Mouse (Mus musculus): ENCODE data around the gene Nav3. TPM values are rescaled to one million over a fixed set of nuclear protein-coding genes. Genes with fewer than 3 reads are reported as not detected.
A peak's percentile ranks its signal among the peaks of the same experiment; 100 is the strongest.
"Not testable (repeated sequence)": the region's sequence is repeated elsewhere in the genome, so short reads cannot be mapped to it uniquely, and the experiment has no call there.

Nav3 gene
- total RNA-seq, 4 experiments from 2014 or later, result 90.0 to 135 (median 112) TPM

DNA sequence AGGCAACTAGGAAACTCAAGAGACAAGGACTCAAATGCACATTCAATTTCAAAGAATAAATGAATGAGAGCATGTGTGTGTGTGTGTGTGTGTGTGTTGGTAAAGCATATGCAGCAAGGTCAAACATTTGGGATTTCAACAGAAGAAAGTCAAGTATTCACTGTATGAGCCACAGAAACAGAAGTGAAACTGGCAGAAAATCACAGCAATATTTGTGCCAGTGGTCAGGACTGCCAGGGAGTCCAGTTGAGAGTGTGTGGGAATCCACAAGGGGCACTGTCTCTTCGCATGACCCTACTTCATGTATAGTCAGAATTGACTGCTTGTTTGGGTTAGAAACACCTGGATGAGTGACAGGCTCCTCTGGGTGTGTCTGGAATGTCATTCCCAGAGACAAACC is 370.1 kb downstream of the Nav3 start:
- DNase-seq (ENCODE audit: low spot score in 2 of 2), result no peak

DNA sequence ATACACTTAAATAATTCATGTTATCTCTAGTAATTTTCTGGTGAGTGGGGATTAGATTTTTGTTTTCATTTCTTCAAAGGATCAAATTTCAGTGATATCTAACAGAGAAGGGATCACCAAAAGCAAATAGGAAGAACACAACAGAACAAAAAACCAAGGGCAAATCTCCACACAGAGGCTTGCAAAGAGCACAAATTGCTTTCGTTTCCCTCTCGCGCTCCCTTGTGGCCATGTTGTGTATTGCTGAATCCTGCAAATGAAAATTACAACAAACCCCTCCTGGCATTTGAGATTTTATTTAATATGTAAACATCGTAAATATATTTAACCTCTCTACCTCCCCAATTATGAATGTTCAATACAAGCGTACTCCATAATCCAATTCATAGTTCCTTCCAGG is 370.8 kb downstream of the Nav3 start:
- peak in 1 of 2 experiments; percentile 55 for DNase-seq (ENCODE audit: low spot score in 2 of 2)

DNA sequence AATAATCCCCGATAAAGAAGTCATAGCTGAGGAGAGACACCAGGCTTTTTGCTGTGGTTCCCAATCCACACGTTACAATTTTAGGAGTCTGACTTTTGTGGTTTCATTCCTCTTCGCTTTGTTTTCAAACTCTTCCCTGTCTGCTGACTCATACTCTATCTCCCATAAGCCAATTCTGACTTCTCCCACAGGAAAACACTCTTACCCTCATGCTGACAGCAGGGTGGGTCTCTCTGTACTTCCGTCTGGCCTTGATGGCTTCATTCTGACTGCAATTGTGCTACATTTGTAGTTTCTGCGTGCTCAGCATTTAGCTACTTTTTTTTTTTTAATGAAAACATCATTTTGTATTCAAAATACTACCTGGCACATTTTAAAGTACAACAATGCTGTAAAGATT is 379.4 kb downstream of the Nav3 start:
- DNase-seq (ENCODE audit: low spot score in 2 of 2), result no peak

DNA sequence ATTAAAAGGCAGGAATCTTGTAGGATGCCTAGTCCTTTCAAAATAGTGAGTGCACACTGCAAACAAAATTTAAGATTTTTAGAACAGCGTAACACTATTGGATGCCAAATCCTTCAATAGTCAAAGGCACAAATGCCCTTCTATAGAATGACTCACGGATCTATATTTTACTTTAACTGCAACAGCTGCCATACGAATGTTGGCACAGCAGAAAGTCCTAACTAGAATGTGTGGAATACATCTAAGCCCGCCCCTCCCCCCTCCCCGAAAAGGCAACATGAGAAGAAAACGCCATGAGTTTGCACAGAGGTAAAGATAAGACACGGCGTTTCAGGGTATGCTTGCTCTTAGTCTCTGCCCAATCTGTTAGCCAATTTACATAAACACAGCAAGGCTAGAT is 383.6 kb downstream of the Nav3 start:
- DNase-seq (ENCODE audit: low spot score in 2 of 2), result no peak

DNA sequence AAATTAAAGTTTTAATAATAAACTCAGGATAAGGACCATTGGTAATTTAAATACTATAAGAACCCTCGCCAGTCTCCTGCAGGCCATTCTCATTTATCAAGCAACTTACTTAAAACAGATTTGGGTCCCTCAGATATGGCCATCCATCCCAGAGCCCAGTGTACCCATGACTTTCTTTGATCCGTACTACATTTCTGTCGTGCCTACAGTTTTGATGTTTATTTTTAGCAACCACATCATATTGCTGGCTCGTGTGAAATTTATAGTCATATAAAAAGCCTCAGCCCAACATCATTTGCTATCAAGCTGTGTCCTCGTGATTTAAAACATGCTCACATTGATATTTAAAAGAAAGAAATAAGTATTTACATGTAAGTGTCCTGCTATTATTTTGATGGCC is 394.8 kb downstream of the Nav3 start:
- no peak for DNase-seq (ENCODE audit: low spot score in 2 of 2)

DNA sequence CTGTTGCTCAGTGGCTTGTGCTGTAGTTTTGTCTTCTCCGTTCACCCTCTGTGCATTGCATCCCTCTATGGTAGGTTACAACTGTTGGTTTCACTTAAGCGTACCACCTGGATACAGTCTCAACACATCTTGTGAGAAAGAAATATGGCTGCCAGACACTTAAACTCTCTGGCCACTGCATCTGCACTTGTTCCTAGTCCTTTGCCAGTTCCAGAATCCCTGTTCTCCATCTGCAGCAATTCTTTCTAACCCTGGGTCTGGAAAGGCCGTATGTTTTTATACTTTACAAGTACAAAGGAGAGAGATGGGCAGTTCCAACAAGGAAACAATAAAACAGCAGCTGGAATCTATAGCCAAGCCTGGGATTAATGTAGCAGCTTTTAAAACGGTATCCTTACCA is 418.5 kb downstream of the Nav3 start:
- no peak for DNase-seq (ENCODE audit: low spot score in 2 of 2)

DNA sequence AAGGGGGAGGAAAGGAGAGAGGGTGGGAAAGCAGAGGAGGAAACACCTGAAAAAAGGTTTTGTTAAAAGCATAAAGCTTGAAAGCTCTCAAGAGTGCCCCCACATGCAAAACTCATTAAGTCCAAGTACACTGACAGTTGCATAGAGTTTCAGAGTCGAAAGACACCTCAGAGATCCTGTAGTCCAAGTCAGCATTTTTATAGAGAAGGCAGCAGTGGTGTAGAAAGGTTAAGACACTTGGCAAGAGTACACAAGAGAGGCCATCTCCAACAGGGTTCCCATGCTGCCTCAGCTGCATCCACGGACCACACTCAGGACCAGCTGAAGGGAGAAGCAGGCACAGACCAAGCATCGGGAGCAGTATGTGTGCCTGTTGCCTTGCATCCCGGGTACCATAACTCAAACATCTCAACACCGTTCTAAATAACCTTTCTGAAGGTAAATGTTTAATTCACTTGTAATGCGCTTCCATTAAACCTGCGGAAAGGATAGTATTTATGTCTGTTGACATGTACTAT is 421.4 kb downstream of the Nav3 start:
- DNase-seq (ENCODE audit: low spot score in 2 of 2), result no peak

DNA sequence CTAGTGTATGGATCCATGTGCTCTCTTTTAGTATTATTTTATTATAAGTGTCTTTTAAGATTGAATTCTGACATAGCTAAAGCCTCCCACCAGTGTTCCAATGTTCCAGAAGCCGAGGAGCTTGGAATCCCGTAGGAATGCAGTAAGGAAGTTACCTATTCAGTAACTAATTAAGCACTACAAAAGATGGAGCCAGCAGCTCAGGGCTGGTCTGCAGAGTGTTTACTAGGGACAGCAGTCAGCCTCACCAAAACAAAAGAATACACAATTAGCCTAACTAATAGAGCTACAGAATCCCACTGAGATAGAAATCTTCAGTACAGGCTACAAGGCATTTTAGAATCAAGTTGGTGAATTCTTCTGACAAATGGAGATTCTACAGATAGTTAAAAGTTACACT is 431.1 kb downstream of the Nav3 start:
- not testable (repeated sequence) for DNase-seq (ENCODE audit: low spot score in 2 of 2)

DNA sequence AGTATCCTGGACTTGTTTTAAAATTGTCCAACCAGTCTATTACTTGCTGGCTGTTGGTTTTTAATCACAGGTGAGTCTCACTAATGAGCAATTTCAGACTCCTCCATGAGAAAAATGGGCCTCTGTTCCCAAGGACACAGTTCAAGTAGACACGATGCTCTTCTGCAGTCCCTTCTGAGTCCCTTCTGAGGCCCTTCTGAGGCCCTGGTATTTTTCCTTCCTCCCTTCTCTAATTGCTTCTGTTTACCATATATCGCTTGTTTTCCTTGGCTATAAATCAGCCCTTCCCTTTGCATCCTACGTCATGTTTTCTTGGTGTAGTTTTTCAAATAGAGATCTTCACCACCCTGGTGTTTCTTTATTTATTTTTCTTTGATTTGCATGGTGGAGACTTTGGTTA is 433.9 kb downstream of the Nav3 start:
- no peak for DNase-seq (ENCODE audit: low spot score in 2 of 2)

DNA sequence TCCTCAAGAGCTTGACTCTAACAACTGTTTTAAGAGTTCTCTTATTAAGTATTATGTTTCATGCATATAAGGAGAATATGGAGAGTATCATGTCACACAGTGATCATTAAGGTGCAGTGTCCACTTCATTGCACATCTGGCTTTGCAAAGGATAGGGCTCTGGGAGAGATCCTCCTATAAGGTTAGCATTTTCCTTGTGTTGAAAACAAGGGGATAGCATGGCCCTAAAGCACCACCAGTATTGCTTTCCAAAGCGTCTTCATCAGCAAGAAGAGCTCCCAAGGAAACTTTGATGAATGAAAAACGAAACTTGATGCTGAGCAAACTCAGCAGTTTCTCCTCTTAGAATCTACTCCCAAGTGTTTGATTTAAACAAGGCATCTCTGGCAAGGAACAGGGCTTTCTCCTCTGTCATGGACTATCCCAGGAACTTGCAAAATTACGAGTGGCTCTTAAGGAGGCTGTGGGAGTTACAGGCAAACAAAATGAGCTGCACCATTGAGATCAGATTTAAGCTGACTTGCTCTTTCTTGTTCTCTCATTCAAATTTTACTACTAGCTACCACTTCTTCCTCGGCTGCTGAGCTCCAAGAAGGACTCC is 436.6 kb downstream of the Nav3 start:
- no peak for DNase-seq (ENCODE audit: low spot score in 2 of 2)

DNA sequence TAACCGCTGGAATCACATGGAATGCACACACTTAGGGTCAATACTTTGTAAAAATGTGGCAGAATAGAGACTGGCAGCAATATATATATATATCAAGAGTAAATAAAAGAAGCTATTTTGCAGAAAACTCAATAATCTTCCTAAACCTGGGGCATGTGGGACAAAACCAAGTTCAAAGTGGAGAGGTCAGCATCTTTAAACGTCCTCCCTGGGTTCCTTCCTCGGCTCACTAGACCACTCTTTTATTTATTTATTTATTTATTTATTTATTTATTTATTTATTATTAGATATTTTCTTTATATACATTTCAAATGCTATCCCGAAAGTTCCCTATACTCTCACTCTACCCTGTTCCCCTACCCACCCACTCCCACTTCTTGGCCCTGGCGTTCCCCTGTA is 454.7 kb downstream of the Nav3 start:
- DNase-seq (ENCODE audit: low spot score in 2 of 2), result not testable (repeated sequence)

DNA sequence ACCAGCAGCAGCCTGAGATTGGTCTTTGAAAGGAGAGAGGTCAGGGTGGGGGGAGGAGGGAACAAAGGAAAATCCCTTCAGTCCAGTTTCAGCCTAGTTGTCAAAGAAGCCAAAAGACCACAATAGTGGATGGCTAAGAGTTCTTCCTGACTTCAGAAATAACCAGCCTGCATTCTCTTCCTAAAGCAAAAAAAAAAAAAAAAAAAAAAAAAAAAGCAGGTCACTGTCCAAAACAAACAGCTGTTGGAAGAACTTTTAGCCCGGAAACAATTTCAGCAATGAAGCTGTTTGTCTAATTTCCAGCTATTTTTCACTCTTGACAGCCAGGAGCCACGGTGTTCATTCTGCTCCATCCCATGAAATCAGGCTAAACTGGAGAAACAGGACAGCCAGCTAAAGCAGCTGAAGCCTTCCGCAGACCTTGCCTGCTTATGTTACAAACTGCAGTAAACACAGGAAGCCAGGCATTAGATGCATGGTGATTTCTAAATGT is 455.2 kb downstream of the Nav3 start:
- no peak for DNase-seq (ENCODE audit: low spot score in 2 of 2)

DNA sequence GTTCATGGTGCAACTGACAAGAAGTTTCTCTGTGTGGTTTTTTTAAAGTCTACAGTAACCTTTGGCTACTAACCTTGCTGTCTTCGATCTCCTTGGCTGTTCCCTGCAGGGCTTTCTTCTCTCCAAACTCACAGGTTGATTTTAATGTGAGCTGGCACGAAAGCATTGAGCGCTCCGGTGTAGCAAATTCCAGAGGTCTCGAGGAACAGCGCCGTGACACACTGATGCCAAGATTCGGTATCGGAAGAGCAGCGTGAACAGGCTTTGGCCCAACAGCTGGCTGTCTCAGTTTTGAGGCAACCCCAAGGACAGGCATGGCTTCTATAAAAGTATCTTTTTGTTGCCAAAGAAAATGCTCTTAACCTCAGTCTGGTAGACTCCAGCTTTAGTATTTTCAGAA is 456.1 kb downstream of the Nav3 start:
- DNase-seq (ENCODE audit: low spot score in 2 of 2), result no peak

DNA sequence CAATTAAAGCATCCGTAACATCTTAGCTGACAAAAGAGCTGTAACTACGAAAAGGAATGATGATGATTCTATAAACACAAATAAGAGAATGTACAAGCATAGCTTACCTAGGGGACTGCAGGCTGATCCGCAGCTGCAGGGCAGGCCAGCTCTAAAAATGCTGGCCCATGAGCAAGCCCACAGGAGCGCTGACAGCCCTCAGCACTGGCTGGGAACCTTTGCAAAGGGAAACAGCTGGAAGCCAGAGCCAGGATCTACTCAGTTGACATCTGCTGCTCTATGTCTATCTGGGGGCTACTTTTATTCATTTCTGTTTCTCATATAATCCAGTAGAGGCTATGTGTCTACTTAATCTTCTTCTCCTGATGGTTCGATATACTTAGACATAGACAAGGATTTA is 461.7 kb downstream of the Nav3 start:
- no peak for DNase-seq (ENCODE audit: low spot score in 2 of 2)

DNA sequence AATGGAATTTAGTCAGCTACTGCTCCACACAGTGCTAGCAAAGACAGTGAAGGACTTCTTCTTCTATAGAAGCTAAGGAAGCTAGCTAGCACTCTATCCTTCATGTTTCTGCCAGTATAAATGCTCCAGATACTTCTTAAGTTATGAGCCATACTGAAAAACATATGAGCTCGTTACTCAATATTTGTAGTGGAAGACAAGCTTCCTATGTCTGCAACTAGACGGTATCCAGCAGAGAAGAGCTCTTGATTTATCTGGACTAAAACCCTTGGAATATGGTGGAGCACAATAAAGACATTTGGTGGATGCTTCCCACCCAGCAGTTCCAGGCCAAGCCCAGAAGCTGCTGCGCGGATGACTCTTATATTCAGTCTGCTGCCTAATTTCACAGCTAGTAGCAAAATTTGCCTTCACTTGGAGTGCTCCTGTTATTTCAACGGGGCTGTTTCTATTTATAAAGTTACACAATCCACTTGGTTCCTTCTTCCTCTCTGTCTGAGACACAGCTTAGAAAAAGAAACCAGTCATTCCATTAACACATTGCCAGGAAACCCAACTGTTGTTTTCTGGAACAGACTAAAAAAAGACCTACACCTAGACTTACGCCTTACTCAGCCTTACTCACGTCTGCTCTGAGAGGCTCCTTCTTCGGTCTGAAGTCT is 470.0 kb downstream of the Nav3 start:
- peak in 1 of 2 experiments; percentile 53 for DNase-seq (ENCODE audit: low spot score in 2 of 2)

DNA sequence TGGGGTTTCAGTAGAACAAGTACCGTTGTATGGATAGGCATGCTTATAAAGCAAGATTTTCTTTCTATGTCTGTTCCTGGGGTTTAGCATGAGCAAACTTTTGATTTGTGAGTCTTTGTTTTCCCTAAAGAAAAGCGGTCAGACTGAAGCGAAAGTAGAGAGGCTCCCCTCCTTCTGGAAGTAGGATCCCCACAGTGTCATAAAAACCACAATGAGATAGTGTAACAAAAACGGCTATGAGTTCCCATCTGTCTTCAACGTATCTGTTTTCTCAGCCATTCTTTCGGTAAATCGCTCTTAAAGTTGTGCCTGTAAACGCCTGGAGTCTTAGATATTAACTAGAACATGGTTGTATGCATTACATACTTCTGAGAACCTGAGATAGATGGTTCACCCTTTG is 479.7 kb downstream of the Nav3 start:
- no peak for DNase-seq (ENCODE audit: low spot score in 2 of 2)

DNA sequence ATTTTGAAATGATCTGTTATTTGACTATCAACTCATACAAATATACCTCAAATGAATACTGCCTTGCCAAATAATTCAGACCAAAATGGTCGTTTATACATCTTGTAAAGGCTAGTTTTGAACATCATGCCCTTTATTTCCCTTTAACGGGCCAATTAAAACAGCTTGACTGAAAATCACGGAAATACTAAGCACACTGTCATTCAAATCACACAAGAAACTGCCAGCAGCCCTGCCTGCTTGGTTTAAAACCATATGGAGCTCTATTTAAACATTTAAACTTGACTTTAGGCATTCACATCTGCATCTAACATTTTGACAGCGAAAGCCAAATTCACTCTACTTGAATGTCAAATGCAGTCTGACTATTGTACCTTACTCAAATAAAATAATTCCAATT is 481.8 kb downstream of the Nav3 start:
- DNase-seq (ENCODE audit: low spot score in 2 of 2), result no peak

DNA sequence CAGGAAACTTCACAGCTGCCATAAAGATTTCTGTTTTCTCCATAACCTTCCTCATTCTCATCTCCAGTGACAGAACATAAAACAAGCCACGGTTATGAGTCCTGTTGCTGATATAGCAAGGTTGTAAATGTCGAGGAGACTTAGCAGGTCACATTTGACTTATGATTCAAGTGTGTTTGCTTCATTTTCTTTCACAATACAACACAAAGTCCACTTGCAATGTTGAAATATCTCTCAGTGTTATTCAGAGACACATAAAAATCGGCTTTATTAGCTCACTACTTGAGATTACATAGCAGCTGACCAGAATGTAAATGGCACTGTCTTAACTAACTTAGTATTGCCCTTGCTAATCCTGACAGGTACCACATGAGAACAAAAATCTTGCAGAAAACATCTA is 482.5 kb downstream of the Nav3 start:
- no peak for DNase-seq (ENCODE audit: low spot score in 2 of 2)

DNA sequence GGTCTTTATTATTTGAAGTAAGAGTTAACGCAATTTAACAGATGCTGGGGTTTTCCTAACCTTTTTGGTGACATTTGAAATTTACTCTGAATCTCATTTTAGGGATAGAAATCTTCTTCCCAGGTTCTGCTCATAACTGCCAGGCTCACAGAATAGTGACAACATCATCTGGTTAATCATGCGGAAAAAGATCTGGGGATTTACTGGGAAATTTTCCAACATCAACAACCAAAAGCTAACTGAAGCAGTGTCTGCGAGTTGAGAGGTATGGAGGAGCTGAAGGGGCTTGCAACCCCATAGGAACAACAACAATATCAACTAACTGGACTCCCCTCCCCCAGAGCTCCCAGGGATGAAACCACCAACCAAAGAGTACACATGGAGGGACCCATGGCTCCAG is 505.7 kb downstream of the Nav3 start:
- no peak for DNase-seq (ENCODE audit: low spot score in 2 of 2)

DNA sequence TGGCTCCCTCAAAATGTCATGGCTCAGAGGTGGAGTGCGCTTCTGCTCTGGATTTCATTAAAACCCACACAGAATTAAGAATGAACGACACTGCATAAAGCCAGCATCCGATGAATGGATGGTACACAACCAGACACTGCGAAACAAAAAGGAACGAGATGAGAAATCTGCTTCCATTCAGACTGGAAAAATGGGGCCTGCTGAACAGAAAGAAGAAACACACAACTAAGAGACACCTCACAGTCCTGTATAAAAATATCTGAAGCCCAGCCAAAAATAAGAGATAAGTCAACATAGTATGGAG is 526.7 kb downstream of the Nav3 start:
- DNase-seq (ENCODE audit: low spot score in 2 of 2), result no peak

DNA sequence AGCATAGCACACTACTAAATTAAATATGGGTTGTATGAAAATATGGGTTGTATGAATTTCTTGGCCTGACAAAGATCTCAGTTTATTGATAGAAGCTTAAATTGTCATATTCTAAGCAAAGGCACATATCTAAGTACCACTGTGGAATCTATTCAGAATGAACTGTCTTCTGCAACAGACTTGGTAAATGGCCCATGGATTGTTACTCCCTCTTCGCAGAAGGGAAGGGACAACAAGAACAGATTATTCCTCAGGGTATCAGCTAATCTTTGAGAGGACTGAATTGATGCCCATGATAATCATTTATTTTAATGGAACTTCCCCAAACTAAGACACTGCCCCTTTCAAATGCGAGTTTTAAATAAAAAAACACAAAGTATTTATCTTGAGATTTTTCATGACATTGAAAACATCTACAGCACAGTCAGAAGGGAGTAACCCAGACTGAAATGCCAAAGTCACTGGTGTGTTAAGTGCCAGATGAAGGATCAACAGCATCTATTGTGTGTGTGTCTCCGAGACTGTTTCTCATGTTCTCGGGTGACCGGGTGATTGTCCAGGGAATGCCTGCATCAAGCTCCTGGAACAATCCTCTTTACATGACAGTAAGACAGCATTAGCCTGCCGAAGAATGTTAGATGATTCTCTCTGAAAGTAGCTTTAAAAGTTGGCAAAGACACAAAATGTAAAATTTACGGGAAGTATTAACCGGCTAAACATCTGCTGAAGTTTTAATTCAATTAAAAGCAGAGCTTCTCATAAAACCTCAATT is 527.3 kb downstream of the Nav3 start:
- no peak for DNase-seq (ENCODE audit: low spot score in 2 of 2)

DNA sequence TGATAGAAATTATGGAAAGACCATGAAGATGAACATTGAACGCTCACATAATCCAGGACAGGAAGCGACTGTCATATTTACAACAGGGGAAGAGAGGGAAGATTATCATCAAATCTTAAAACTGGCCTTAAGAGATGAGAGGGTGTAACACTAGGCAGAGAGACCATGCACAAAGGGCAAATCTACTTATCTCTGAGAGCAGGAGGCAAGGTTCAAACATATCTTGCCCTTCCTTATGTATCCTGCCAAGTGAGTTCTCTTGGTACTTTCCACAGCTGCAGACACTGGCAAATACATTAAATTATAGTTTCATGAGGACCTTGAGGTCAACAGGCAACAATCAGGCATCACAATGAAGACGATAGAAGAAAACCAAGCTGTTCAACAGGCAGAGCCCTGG is 529.9 kb downstream of the Nav3 start:
- no peak for DNase-seq (ENCODE audit: low spot score in 2 of 2)

DNA sequence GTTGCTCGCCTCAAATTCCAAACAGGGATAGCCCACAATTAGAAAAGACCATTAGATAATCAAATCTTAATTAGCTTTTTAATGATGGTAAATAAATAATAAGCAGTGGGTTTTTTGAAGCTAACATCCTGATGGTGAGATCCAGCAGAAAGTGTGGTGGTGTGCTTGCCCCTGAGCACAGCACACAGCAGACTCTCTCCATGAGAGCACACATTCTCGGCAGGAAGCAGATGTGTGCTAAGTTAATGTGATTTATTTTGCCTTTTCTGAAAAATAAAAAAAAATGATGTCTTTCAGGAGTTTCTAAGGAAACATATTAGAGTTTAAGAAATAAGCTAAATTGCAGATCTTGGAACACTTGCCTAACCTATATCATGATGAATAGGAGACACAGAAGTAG is 531.9 kb downstream of the Nav3 start:
- DNase-seq (ENCODE audit: low spot score in 2 of 2), result no peak

All from left cerebral cortex, adult 8-10 months (tissue).